Mouse (Mus musculus) kidney, adult 18-20 months (tissue): ENCODE data around the gene Dazap1.
"Not testable (repeated sequence)": the region's sequence is repeated elsewhere in the genome, so short reads cannot be mapped to it uniquely, and the experiment has no call there.

Source experiments
- DNase-seq: peaks from one replicate; pipeline ENCODE4 v3.0.0; 2021

Gene Dazap1

GRCm38 (mm10) chr10:80260642-80261584 lies at the start of gene Dazap1, which contains the start of gene Gamt:
TSS of gene Dazap1 (plus strand) at chr10:80261486.
TSS of gene Gamt (minus strand) at chr10:80261012.
- peak; percentile 97 for DNase-seq

DNA sequence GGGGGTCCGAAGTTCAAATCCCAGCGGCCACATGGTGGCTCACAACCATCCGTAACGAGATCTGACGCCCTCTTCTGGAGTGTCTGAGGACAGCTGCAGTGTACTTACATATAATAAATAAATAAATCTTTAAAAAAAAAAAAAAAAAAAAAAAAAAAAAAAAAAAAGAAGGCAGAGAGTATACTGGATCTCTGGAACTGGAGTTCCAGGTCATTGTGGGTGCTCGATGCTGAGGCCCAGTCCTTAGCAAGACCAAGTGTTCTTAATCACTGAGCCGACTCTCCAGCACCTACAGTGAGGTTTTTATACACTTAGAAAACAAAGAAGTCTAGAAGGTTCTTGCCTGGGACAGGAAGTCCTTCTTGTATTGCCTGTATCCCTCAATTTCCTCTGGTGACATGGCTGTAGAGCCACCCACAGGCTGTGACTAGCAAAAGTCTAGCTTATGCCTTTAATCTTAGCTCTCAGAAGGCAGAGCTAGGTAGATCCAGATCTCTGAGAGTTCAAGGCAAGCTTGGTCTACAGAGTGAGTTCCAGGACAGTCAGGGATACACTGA lies 49.7 kb upstream of the Dazap1 start:
- DNase-seq = not testable (repeated sequence)

DNA sequence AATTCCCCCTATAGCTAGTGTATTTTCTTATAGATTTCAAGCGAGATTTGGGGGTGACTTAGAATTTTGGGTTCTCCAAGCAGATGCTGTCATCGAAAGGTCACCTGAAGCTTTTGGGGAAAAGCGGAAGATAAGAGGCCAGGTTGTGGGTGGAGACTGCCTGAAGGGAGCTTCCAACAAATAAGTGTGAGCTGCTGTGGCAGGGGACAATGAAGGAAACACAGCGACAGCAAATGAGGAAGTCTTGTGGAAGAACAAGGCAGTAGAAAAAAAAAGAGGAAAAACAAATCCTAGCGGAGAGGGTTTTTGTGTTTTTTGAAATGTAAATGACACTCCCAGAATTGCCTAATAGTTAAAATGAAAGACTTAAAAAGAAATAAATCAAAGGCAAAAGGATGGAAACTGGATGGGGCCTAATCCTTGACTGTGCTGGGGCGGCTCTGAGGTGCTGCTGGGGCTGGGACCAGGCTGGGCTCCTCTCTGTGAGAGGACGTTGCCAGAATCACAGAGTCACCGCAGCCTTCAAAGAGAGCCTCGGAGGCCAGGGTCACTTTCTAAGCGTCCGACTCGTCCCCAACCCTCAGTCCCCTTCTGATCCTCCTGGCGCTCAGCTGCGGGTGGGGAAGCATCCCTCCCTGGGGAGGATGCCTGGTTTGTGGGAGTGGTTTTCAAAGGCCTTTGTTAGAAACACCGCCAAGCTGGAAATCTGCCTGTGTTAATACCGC lies 46.1 kb upstream of the Dazap1 start:
- DNase-seq = no peak

- no peak for DNase-seq
Observed at GRCm38 (mm10) chr10:80220676-80221075, 40.6 kb upstream of the Dazap1 start.

DNA sequence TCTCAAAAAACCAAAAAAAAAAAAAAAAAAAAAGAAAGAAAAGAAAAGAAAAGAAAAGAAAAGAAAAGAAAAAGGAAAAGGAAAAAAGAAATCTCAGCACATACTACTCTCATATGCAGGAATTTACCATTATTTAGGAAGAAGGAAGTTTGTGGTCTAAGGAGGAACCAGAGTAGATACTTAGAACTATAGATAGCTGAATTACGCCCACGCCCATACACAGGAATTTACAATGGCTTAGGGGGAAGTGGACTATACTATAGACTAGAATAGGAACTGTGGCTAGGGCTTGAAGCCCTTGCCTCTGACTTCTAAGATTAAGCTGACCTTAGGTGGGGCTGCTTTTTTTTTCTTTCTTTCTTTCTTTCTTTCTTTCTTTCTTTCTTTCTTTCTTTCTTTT lies 38.1 kb upstream of the Dazap1 start:
- DNase-seq = not testable (repeated sequence)

- no peak for DNase-seq
Observed at GRCm38 (mm10) chr10:80226071-80226415, 35.2 kb upstream of the Dazap1 start.

DNA sequence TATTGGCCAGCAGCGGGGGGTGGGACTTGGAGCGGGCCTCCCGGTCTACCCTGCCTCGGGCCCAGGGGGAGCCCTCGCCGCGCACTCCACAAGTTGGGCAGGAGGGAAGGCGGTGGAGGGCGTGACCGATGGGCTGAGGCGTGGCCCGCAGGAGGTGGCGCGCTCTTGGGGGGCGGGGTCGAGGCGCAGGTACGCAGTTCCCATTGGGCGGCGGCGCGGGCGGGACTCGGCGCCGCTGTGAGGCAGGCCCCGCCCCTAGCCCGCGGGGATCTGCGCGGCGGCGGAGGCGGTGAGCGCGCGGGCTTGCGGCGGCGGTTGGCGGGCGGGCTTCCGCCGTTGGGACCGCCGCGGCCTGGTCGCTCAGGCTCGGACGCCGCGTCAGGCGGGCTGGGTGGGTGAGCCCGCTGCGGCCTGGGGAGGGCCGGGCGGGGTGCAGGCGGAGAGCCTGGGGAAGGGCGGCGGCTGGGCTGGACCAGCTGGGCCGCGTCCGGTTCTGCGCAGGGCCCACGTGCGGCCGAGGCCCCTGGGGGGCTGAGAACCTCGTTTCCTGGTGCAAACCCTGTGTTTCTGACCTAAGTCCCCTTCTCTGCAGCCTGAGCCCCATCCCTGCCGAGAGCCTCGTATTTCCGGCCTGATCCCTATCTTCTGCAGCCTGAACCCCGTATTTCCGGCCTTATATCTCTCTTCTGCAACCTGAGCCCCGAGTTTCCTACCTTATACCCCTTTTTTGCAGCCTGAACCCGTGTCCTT lies 34.7 kb upstream of the Dazap1 start, which contains the start of gene Mum1:
TSS of gene Mum1 (plus strand) at position 19 of the 750 bp plus-strand sequence.
- peak; percentile 99 for DNase-seq

- DNase-seq = no peak
Observed at GRCm38 (mm10) chr10:80227166-80227539, 34.1 kb upstream of the Dazap1 start.

DNA sequence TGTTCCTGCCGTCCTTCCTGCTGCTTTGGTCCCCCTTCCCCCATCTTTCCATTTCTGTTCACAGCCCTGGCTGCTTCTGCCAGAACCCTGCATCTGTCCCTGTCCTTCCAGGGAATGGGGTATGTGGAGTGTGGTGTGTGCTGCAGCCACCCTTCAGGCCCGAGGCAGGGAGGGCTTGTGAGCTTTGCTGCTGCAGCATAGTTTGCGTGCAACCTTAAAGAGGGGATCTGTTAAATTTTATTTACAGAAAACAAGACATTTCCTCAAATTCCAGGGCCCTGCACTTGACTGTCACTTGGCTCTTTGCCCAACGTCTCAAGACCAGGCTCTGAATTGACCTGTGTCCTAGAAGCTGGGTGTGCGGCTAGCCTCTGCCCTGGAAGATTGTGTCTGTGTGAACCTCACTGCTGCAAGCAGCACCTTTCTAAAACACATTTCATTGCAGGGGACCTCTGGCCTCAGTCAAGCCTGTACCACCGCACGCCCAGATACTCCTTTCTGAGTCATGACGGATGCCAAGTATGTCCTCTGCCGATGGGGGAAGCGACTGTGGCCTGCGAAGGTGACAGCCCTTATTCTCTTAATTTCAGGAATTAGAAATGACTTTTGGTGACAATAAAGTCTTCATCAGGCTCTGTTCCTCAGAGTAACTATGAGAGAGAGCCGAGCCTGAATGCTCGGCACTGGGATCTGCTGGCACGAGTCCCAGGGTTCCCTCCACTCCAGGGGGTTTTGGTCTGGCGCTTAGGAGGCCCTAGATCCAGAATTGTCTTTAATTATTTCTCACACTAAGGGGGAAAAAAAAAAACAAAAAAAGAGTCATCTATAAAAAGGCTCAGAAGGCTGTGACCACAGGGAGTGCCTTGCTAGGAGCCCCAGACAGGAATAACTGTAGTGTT lies 33.2 kb upstream of the Dazap1 start:
- peak; percentile 47 for DNase-seq

- no peak for DNase-seq
Observed at GRCm38 (mm10) chr10:80236145-80236825, 25.0 kb upstream of the Dazap1 start.

- DNase-seq = no peak
Observed at GRCm38 (mm10) chr10:80237020-80237419, 24.3 kb upstream of the Dazap1 start.

DNA sequence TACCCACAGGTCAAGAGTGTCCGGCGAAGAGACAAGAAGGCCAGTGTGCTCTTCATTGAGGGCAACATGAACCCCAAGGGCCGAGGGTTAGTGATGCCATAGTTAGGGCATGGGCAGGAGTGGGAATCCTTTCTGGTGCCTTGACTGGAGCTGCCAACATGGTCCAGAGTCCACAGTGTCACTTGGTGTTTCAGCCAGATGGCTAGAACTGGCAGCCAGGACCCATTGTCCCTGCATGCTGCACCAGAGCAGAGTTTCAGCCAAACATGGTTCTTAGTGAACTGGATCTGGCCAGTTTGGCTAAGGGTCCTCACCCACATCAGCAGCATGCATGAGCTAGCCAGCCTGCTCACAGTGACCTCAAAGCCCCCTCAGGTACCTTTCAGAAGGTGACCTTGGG lies 23.0 kb upstream of the Dazap1 start:
- no peak for DNase-seq

DNA sequence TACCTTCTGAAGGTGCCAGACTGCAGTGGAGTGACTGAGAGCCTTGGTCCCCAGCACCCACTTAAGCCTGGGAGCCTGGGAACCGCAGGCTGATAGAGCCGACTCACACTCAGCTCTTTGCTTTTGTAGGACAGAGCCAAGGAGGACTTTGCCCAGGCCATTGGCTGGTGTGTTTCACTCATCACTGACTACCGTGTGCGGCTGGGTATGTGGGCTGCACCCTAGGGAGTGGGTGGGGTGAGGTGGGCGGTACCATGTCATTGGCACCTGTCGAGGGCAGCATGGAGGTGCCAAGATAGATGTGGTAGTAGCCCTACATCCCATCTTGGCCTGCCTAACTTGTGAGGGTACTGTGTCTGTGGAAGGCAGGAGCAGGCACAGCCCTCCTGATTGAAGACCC lies 21.5 kb upstream of the Dazap1 start:
- DNase-seq = peak; percentile 58

DNA sequence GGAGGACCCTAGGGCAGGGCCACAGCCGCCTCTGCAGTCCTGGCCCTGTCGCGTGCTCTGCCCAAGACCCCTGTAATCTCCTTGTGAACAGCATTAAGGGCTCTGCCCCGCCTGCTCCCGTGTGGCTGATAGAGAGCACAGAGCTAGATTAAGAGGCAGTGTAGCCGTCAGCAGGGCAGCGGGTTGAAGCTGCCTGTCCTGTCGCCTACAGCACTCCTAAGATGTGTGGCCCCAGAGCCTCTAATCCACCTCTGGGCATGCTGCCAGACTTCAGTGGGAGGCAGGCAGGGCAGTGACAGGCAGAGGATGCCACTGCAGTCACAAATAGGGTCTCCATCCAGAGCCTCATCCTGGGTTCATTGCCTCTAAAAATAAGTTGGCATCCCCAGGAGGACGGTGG lies 19.2 kb upstream of the Dazap1 start:
- no peak for DNase-seq

DNA sequence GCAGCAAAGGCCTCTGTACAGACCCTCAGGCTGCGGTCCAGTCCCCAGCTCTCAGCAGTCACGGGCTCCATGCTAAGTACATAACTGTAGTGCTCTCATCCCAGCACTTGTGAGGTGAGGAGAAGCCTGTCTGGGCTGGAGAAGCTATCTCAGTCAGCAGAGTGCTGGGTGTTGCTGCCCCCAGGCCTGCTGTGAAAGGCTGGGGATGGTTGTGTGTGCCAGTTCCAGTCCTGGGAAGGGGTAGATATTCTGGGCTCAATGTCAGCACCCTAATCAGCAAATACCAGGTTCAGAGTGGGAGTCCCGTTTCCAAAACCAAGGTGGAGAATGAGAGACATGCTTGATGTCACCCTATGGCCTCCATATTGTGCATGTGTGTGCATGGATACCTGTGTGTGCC lies 18.7 kb upstream of the Dazap1 start:
- no peak for DNase-seq

GRCm38 (mm10) chr10:80244791-80245399 lies 16.4 kb upstream of the Dazap1 start:
- no peak for DNase-seq

- peak; percentile 83 for DNase-seq
Observed at GRCm38 (mm10) chr10:80245600-80245999, 15.7 kb upstream of the Dazap1 start.

- no peak for DNase-seq
Observed at GRCm38 (mm10) chr10:80247849-80248248, 13.4 kb upstream of the Dazap1 start.

DNA sequence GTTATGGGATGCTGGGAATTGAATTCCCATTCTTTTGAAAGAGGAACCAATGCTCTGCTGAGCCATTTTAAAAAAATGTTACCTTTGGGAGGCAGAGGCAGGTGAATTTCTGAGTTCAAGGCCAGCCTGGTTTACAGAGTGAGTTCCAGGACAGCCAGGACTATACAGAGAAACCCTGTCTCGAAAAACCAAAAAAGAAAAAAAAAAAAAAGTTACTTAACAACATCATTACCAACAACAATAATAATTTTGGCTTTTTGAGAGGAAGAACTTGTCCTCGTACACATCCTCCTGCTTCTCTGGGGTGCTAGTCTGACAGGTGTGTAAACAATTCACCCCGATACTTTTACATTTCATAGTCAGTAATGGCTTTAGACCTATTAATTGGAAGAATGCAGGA lies 12.8 kb upstream of the Dazap1 start:
- DNase-seq = not testable (repeated sequence)

GRCm38 (mm10) chr10:80248971-80249640 lies 12.2 kb upstream of the Dazap1 start, which contains the start of gene Ndufs7:
TSS of gene Ndufs7 (plus strand) at chr10:80249121.
- DNase-seq = peak; percentile 98
